Mouse (Mus musculus): ENCODE data around the gene Shc2. TPM values are rescaled to one million over a fixed set of nuclear protein-coding genes. Genes with fewer than 3 reads are reported as not detected.
A peak's percentile ranks its signal among the peaks of the same experiment; 100 is the strongest.

Gene Shc2
- total and polyA plus RNA-seq, 3 experiments: 0.05 TPM; not detected in 2

DNA sequence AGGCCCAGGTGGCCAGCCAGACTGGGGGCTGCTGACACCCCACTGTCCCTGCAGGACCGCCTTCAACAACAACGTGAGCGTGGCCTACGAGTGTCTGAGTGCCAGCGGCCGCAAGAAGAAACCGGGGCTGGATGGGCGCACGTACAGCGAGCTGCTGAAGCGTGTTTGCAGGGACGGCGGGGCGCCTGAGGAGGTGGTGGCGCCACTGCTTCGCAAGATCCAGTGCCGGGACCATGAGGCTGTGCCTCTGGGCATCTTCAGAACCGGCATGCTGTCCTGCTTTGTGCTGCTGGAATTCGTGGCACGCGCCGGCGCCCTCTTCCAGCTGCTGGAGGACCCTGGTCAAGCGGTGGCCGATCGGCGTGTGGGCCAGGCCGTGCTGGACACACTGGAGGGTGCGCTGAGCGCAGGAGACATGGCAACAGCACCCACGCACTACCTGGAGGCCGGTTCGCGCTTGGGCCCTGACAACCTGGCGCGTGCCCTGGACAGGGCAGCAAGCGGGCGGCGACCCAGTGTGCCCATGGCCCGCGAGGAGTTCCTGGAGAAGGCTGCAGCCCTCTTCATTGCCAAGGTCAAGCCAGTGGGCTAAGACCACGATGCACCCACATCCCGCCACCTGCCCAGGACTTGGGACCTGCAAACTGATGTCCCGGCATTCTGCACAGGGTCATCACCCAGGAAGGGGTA is 37.8 kb upstream of the Shc2 start:
- H3K4me3 ChIP-seq (ENCODE audit: low read depth, low read length): peak overlapping the region; percentile 14; the same call in 1 of the 2 replicates
- TF ChIP-seq GATA1 (IDR thresholded peaks at IDR 0.05; ENCODE audit: borderline replicate concordance, low read length) (no peak), POLR2AphosphoS5 (IDR thresholded peaks at IDR 0.05; ENCODE audit: insufficient replicate concordance, low read depth, low read length) (no peak), CTCF (IDR thresholded peaks at IDR 0.05; ENCODE audit: low read depth, low read length) (no peak), TAL1 (conservative IDR thresholded peaks at IDR 0.05; ENCODE audit: low read depth, low read length) (no peak), GATA2 (IDR thresholded peaks at IDR 0.05; ENCODE audit: borderline replicate concordance, low read depth, low read length) (no peak)
- ATAC-seq (ENCODE audit: extremely low read depth, insufficient number of reproducible peaks, low FRiP score, poor library complexity, severe bottlenecking): no peak

DNA sequence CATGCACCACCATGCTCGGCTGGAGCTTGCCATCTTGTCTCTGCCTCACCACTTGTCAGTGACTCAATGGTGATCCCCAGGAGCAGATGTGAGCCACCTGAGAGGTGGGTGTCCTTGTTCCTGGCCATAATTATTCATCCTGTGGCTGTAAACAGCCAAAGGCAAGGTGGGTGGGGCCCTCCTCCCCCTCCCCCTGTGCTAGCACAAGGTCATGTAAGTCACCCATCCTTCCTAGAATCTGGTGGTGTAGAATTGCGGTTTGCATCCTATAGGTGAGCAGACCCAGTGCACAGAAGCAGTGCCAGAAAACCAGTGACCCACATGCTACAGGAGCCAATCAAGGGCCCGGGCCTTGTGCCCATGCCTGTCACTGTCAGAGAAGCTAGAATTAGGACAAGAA is 35.3 kb upstream of the Shc2 start:
- no peak for ATAC-seq (ENCODE audit: extremely low read depth, insufficient number of reproducible peaks, low FRiP score, poor library complexity, severe bottlenecking)
- Histone ChIP-seq H3K36me3 (replicated peaks) (peaks cover 55% of the 10 kb centered on the region), H3K4me3 (ENCODE audit: low read depth, low read length) (no peak overlapping the region), H3K27me3 (ENCODE audit: insufficient read depth, low read length) (no peaks in the 10 kb centered on the region; the same call in 1 of the 2 replicates), H3K4me1 (ENCODE audit: insufficient read depth, low read depth, low read length) (peaks cover 35% of the 10 kb centered on the region), H3K9me3 (replicated peaks) (no peaks in the 10 kb centered on the region)
- TF ChIP-seq TAL1 (conservative IDR thresholded peaks at IDR 0.05; ENCODE audit: low read depth, low read length) (no peak), POLR2AphosphoS5 (IDR thresholded peaks at IDR 0.05; ENCODE audit: insufficient replicate concordance, low read depth, low read length) (no peak), CTCF (IDR thresholded peaks at IDR 0.05; ENCODE audit: low read depth, low read length) (no peak), GATA1 (IDR thresholded peaks at IDR 0.05; ENCODE audit: borderline replicate concordance, low read length) (no peak), GATA2 (IDR thresholded peaks at IDR 0.05; ENCODE audit: borderline replicate concordance, low read depth, low read length) (no peak)
- DNase-seq (ENCODE audit: low spot score): no peak

More for the DNA sequence above, 37.8 kb upstream of the Shc2 start:
- Histone ChIP-seq H3K4me1 (ENCODE audit: insufficient read depth, low read depth, low read length) (peaks cover 25% of the 10 kb centered on the region), H3K9me3 (replicated peaks) (no peaks in the 10 kb centered on the region), H3K27me3 (ENCODE audit: insufficient read depth, low read length) (no peaks in the 10 kb centered on the region), H3K36me3 (replicated peaks) (peaks cover 55% of the 10 kb centered on the region)
- DNase-seq (ENCODE audit: low spot score): no peak

DNA sequence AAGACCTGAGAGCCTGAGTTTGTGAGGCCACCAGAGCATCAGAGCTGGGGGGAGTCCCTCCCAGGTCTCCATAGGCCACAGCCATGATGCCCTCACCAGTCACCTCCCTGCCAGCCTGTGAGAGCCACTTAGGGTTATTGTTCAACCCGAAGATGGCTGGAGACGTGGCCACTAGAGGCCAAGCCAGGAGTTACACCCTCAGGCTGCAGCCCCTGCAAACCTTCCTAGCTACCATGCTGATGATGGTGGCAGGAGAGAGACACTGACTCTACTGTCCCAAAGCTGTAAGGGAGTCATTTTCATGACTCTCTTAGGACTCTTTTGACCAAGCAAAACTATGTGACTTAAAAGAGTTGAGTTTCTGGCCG is 34.4 kb upstream of the Shc2 start:
- TF ChIP-seq TAL1 (conservative IDR thresholded peaks at IDR 0.05; ENCODE audit: low read depth, low read length) (no peak), CTCF (IDR thresholded peaks at IDR 0.05; ENCODE audit: low read depth, low read length) (no peak)
- Histone ChIP-seq H3K9me3 (replicated peaks) (no peaks in the 10 kb centered on the region), H3K4me3 (ENCODE audit: low read depth, low read length) (no peak overlapping the region), H3K27me3 (ENCODE audit: insufficient read depth, low read length) (no peaks in the 10 kb centered on the region; the same call in 1 of the 2 replicates), H3K36me3 (replicated peaks) (peaks cover 55% of the 10 kb centered on the region), H3K4me1 (ENCODE audit: insufficient read depth, low read depth, low read length) (peaks cover 35% of the 10 kb centered on the region)
- DNase-seq (ENCODE audit: low spot score) (no peak), ATAC-seq (ENCODE audit: extremely low read depth, insufficient number of reproducible peaks, low FRiP score, poor library complexity, severe bottlenecking) (no peak)

DNA sequence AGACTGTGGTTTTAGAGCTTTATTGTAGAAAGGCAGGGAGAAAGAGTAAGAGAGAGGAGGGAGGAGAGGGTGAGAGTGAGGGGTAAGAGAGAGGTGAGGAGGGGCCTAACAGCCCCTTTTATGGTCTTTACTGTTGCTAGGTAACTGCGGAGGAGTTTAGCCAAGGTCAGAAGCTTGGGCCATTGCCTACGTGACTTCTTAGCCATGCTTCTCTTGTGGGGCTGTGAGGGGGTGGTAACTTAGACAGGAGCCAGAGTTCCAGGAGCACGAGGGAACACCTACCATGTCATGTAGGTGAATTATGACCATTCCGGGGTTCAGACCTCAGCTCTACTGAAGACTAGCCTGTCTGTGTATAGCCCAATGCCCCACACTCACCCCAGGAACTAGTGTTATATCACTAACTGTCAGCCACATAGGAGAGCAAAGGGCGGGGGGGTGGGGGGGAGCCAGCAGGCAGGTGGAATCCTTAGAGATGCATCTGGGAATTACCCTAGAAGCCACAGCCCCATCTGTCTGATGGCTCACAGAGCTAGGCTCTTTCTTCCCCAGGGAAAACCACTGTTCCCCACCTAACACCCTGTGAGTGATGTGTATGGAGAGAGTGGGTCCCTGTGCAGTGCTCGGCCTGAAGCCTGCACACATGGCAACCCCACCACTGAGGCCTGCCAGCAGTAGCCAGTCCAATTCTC is 33.8 kb upstream of the Shc2 start:
- Histone ChIP-seq H3K27me3 (ENCODE audit: insufficient read depth, low read length) (peaks cover 1% of the 10 kb centered on the region; the same call in 1 of the 2 replicates), H3K4me3 (ENCODE audit: low read depth, low read length) (no peak overlapping the region), H3K36me3 (replicated peaks) (peaks cover 50% of the 10 kb centered on the region), H3K9me3 (replicated peaks) (no peaks in the 10 kb centered on the region), H3K4me1 (ENCODE audit: insufficient read depth, low read depth, low read length) (peaks cover 35% of the 10 kb centered on the region)
- TF ChIP-seq POLR2AphosphoS5 (IDR thresholded peaks at IDR 0.05; ENCODE audit: insufficient replicate concordance, low read depth, low read length): no peak
- no peak for TF ChIP-seq GATA2 (IDR thresholded peaks at IDR 0.05; ENCODE audit: borderline replicate concordance, low read depth, low read length)
- TF ChIP-seq TAL1 (conservative IDR thresholded peaks at IDR 0.05; ENCODE audit: low read depth, low read length): no peak
- no peak for TF ChIP-seq GATA1 (IDR thresholded peaks at IDR 0.05; ENCODE audit: borderline replicate concordance, low read length)
- no peak for TF ChIP-seq CTCF (IDR thresholded peaks at IDR 0.05; ENCODE audit: low read depth, low read length)
- ATAC-seq (ENCODE audit: extremely low read depth, insufficient number of reproducible peaks, low FRiP score, poor library complexity, severe bottlenecking): no peak
- no peak for DNase-seq (ENCODE audit: low spot score)

DNA sequence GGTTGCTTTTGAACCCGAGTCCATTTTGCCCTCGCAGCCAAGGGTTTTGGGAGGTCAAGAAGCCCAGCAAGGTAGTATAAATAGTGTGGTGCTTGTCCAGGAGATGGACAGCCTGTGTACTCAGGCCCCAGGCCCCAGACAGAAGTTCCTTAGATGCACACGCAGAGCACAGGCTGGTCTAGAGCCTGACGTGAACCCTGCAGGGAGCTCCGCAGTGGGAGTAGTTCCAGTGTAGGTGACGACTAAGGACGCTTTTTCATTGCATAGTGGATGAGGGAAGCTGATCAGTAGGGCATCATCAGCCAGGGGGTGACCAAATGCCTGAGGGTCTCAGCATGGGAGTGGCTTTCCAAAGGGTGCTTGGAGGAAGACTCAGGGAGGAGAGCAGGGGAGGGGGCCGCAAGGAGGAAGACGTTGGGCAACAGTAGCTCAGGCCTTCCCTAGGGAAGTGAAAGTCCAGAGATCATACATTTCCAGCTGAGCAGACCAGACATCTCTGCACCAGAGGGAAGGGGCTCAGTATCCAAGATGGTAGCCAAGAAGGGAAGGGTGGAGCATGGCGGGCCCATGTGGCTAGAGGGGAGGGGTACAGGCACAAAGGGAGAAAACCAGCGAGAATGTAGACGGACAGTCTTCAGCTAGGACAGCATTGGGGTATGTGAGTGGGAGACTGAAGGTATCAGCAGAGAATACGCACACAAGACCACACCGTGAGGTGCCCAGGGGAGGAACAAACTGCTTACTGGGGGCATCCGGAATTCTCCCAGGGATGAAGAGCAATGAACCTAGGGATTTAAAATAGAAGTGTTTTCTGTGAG is 32.6 kb upstream of the Shc2 start:
- DNase-seq (ENCODE audit: low spot score) (no peak), ATAC-seq (ENCODE audit: extremely low read depth, insufficient number of reproducible peaks, low FRiP score, poor library complexity, severe bottlenecking) (no peak)
- H3K9me3 ChIP-seq (replicated peaks): no peaks in the 10 kb centered on the region
- H3K36me3 ChIP-seq (replicated peaks): peaks cover 38% of the 10 kb centered on the region
- peaks cover 35% of the 10 kb centered on the region for H3K4me1 ChIP-seq (ENCODE audit: insufficient read depth, low read depth, low read length)
- H3K27me3 ChIP-seq (ENCODE audit: insufficient read depth, low read length): peaks cover 9% of the 10 kb centered on the region
- H3K4me3 ChIP-seq (ENCODE audit: low read depth, low read length): peak overlapping the region; percentile 95
- no peak for TF ChIP-seq GATA2 (IDR thresholded peaks at IDR 0.05; ENCODE audit: borderline replicate concordance, low read depth, low read length)

DNA sequence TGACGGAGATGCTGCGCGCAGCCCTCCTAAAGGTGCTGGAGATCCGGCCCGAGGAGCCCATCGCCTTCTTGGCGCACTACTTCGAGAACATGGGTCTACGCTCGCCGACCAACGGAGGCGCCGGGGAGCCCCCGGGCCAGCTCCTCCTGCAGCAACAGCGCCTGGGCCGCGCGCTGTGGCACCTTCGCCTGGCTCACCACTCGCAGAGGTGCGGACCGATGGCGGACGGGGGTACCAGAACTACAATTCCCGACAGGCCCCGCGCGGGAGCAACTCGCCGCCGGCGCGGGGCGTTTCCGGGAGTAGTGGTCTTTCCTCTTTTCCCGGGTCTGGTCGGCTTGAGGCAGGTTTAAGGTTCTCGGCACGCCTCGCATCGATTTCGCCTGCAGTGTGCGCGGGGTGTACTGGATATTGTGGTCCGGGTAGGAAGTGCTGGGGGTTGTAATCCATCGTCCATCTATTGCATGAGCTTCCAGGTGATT is 31.9 kb upstream of the Shc2 start:
- H3K27me3 ChIP-seq (ENCODE audit: insufficient read depth, low read length): peaks cover 16% of the 10 kb centered on the region
- DNase-seq (ENCODE audit: low spot score) (peak; percentile 57), ATAC-seq (ENCODE audit: extremely low read depth, insufficient number of reproducible peaks, low FRiP score, poor library complexity, severe bottlenecking) (peak; percentile 16; the same call in 1 of the 2 replicates)
- peak overlapping the region; percentile 95 for H3K4me3 ChIP-seq (ENCODE audit: low read depth, low read length)
- no peaks in the 10 kb centered on the region for H3K9me3 ChIP-seq (replicated peaks)
- TF ChIP-seq GATA1 (IDR thresholded peaks at IDR 0.05; ENCODE audit: borderline replicate concordance, low read length) (no peak), TAL1 (conservative IDR thresholded peaks at IDR 0.05; ENCODE audit: low read depth, low read length) (no peak), CTCF (IDR thresholded peaks at IDR 0.05; ENCODE audit: low read depth, low read length) (no peak), GATA2 (IDR thresholded peaks at IDR 0.05; ENCODE audit: borderline replicate concordance, low read depth, low read length) (no peak), POLR2AphosphoS5 (IDR thresholded peaks at IDR 0.05; ENCODE audit: insufficient replicate concordance, low read depth, low read length) (no peak)
- peaks cover 35% of the 10 kb centered on the region for H3K4me1 ChIP-seq (ENCODE audit: insufficient read depth, low read depth, low read length)
- H3K36me3 ChIP-seq (replicated peaks): peaks cover 33% of the 10 kb centered on the region
